Mouse (Mus musculus) 416B (cell line): ENCODE measurements around the gene Colgalt2.
"Not testable (repeated sequence)": the region's sequence is repeated elsewhere in the genome, so short reads cannot be mapped to it uniquely, and the experiment has no call there.

Experiments
- DNase-seq: peaks from one replicate; pipeline ENCODE4 v3.0.0; 2011; ENCODE audit warnings: low read depth

Gene Colgalt2

GRCm38 (mm10) chr1:152417602-152418001 is 18.0 kb downstream of the Colgalt2 start:
- DNase-seq = no peak

GRCm38 (mm10) chr1:152422295-152422694 is 22.7 kb downstream of the Colgalt2 start:
- DNase-seq = no peak

- DNase-seq = no peak
Measured at GRCm38 (mm10) chr1:152423052-152423451, 23.4 kb downstream of the Colgalt2 start.

DNA sequence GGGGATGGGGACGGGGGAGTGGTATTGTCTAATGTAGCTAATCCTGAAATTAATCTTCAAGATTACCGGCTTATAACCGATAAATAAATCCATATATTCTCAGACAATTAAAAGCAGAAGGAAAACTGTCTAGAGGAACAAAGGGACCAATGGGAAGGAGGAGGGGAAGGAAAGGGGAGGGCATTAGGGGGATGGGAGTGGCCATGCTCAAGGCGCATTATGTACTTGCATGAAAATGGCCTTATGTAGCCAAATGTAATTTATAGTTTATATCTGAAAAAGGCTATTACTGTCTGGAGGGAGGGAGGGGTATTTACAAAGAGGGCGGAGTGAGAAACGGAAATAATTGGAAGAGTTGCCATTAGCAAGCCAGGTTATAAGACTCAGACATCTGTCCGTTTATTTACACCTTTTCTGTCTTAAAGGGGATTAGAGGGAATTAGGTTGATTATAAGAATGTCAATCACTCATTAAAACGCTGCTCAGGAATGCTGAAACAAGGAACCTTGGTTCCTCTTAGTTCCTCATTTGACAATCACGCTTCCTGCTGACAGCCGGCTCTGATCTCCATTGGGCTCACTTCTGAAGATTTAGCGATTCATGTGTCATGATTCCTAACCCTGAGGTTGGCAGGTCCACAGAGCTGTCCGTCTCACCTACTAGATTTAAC is 28.4 kb downstream of the Colgalt2 start:
- DNase-seq = no peak

- no peak for DNase-seq
Measured at GRCm38 (mm10) chr1:152429805-152430204, 30.2 kb downstream of the Colgalt2 start.

- no peak for DNase-seq
Measured at GRCm38 (mm10) chr1:152434166-152434565, 34.5 kb downstream of the Colgalt2 start.

DNA sequence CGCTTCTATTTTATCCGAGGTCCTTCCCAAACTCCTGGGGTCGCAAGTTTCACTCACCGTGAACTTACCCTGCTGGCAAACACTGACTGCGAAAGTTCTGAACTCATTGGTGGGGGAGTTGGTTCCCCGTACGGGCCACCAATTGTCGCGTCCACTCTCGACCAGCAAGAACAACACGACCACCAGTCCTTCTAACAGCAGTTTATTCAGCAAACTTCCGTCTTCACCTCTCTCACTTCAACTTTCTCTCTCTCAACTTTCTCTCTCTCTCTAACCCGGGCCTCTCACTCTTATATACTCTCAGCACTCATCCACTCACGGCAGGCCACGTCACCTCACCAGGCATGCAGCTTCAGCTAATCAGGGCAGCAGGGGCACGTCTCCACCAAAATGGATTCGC is 37.9 kb downstream of the Colgalt2 start:
- not testable (repeated sequence) for DNase-seq

DNA sequence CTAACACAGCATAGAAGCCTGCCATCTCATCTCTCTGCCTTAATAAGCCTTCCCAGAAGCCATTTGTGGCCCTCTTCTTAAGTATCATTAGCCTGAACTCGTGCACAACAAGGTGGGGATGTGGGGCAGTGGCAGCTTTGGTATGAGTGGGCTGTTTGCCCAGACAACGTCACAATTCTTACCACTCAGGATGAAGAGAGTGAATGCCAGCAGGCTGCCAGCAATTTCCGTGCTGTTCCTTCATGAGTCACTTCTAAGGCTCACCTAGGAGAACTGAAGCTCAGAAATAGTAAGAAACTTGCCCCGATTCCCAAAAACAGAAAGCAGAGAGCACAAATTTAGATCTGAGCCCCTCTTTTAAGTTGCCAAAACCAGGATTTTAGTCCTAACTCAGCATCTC is 39.8 kb downstream of the Colgalt2 start:
- DNase-seq = no peak

DNA sequence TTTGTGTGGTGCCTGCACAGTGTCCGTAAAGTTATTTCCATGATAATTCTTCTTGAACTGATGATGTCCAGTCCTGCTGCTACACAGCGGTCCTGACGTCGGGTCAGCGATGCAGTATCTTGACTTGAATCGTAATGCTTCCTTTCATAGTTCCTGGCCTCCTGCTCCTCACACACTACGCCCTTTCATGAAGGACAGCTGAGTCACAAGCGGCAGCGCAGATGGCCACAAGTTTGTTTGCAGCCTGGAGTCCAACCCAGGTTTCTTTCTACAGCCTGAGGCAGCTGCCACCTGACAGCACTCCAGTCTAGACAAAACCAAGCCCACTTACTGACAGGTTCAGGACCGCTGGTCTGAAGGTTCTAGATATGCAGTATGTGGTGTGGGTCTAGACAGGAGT is 40.2 kb downstream of the Colgalt2 start:
- DNase-seq = no peak

- no peak for DNase-seq
Measured at GRCm38 (mm10) chr1:152444630-152445029, 45.0 kb downstream of the Colgalt2 start.

DNA sequence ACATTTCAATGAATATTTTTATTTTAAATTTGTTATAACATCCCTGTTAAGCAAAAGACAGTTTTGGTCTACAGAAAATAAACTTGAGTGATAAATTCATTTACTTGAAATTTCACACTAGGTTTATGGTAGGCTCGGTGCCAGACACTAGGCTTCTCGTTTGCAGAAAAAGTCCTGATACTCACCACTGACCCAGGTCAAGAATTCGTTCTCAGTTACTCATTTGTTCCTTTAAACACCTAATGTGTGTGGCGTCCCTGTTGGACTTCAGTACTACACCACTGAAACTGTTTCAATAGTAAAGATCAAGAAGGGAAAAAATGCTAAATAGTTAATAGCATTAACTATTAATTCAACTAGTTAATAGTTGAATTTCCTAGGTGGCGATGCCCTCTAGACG is 46.3 kb downstream of the Colgalt2 start:
- no peak for DNase-seq

- no peak for DNase-seq
Measured at GRCm38 (mm10) chr1:152454536-152454935, 54.9 kb downstream of the Colgalt2 start.

DNA sequence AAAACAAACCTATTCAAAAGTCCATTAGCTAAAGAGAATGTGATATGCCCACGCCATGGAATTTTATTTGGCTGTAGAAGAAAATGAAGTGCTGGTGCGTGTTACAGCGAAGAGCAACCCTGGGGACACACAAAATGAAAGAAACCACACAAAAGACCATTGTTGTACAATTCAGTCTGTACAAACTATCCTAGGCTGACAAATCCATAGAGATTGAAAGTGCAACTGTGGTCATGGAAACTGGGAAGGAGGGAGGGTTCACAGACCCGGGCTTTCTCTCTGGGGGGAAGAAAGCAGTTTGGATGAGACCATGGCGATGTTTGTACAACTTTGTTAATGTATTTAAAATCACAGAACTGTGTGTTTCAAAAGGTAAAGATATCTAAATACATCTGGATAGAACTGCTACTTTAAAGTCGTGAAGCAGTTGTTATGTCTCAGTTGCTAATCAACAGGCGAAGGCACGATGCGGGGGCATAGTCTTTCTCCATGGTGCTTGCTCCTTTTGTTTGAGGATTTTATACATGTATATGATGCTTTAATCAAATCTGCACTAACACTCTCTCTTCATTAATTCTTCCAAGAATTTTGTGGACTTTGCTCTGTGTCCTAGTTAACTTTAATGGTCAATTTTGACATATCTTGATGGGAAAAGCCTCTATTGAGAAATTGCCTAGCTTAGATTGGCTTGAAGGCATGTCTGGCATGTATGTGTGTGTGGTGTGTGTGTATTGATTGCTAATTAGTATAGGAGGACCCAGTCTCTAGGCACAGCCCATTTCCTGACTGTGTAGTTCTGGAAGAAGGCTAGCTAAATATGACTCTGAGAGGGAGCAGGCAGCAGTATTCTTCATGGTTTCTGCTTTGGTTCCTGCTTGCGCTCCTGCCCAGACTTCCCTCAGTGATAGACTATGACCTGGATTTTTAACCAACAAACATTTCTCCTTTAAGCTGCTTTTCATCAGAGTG is 55.9 kb downstream of the Colgalt2 start:
- no peak for DNase-seq

DNA sequence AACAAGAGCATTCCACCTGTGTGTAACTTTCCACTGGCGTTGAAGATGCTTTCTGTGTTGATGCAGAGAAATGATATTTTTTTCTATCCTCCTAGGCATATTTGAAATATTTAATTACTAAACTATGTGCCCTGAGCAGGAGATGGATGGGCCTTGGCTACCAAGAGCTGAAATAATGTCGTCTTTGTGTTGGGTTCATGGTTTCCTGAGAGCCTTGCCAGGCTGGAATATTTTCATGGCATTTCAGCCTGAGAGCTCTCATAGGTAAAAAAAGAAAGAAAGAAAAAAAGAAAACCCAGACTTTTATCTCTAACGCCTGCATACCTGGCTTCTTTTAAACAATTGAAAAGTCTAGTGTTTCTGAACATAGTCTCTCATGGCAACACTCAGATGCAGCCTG is 56.6 kb downstream of the Colgalt2 start:
- no peak for DNase-seq

GRCm38 (mm10) chr1:152457596-152457995 is 58.0 kb downstream of the Colgalt2 start:
- no peak for DNase-seq

GRCm38 (mm10) chr1:152458996-152459395 is 59.4 kb downstream of the Colgalt2 start:
- DNase-seq = no peak

GRCm38 (mm10) chr1:152460931-152461330 is 61.3 kb downstream of the Colgalt2 start:
- no peak for DNase-seq

- DNase-seq = no peak
Measured at GRCm38 (mm10) chr1:152461814-152462213, 62.2 kb downstream of the Colgalt2 start.

GRCm38 (mm10) chr1:152462348-152462747 is 62.7 kb downstream of the Colgalt2 start:
- DNase-seq = no peak

- no peak for DNase-seq
Measured at GRCm38 (mm10) chr1:152466280-152466679, 66.7 kb downstream of the Colgalt2 start.

- DNase-seq = no peak
Measured at GRCm38 (mm10) chr1:152468443-152468842, 68.8 kb downstream of the Colgalt2 start.

GRCm38 (mm10) chr1:152476126-152476525 is 76.5 kb downstream of the Colgalt2 start:
- DNase-seq = no peak

DNA sequence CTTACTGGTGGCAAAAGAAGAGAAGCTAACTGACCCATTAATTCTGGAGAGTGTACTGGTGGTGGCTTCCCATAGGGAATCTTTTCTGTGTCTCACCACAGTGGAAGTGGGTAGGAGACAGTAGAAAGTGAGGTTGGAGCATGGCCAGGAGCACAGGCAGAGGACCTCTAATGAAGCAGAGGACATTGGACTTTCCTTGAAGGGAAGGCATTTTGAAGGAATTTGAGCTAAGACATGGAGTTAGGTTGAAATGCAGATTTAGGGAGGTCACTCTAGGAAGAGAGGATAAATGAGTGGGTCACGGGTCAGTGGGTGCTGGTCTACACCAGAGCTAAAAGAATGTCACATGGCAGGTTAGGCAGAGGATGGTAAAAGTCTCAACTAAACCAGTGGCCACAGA is 91.2 kb downstream of the Colgalt2 start:
- no peak for DNase-seq
